Mouse (Mus musculus): ENCODE measurements at regions not wholly inside any gene's neighbourhood (a gene's known extent, or its start where the extent isn't known, plus 50 kb on each side); places are given as distances from the start of the nearest gene placed in this dataset.

DNA sequence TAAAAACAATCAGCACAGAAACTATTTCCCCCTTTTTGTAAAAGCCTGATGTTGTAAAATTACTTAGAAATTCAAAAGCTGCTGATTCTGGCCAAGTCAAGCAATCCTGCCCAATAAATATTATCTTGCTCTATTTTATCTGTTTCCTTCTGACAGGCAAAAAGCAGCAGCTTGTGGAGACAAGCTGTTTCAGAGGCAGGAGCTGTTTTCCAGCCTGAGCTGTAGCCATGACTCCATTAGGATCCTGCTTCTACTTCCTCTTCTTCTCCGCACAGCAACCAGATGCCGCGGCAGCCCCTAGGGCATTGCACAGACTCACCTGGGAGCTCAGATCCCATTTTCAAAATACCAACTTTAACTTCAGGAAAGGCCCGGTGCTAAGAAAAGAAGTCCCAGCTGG lies 774.8 kb downstream of the Ryr2 start:
- Histone ChIP-seq H3K9ac (ENCODE audit: low read depth, low read length) (no peak overlapping the region), H3K79me2 (replicated peaks; ENCODE audit: control insufficient read depth, insufficient read depth, low read length) (no peaks in the 10 kb centered on the region), H3K4me3 (no peak overlapping the region), H3K27ac (no peak overlapping the region), H3K36me3 (ENCODE audit: control insufficient read depth, insufficient read depth, low read length) (no peaks in the 10 kb centered on the region), H3K4me1 (ENCODE audit: control insufficient read depth, insufficient read depth, low read length) (no peaks in the 10 kb centered on the region; the same call in 1 of the 2 replicates), H3K27me3 (ENCODE audit: control insufficient read depth, insufficient read depth, low read length) (no peaks in the 10 kb centered on the region)
- intact Hi-C loops (cut with DNase I): no loop called here
- 46% methylated on average over 4 of the region's 4 CpGs for WGBS
- DNase-seq: peak in 1 of 2 experiments; percentile 5
- TF ChIP-seq CTCF (IDR thresholded peaks at IDR 0.05) (no peak), EP300 (IDR thresholded peaks at IDR 0.05; ENCODE audit: insufficient read depth, low read depth, low read length) (no peak)

DNA sequence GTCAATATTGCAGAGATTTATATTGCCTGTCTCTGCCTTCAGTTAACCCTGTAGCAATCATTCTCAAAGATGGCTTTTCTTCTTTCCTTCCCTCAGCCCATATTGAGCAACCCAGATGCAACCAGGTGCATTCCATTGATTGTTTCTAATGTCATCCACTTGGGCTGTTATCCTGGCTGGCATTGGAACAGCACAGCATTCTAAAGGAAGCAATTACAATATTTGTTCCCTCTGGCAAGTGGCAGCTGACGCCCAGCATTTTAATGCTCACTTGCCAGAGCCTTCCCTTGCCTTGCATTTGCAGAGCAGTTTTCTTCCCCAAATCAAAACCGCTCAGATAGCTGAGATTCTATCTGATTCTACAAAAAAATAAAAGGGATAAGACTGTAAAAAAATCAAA lies 798.0 kb downstream of the Ryr2 start:
- intact Hi-C loops (cut with DNase I): no loop called here
- Histone ChIP-seq H3K4me3 (no peak overlapping the region), H3K9ac (ENCODE audit: low read depth, low read length) (no peak overlapping the region), H3K27me3 (ENCODE audit: control insufficient read depth, insufficient read depth, low read length) (no peaks in the 10 kb centered on the region), H3K4me1 (ENCODE audit: control insufficient read depth, insufficient read depth, low read length) (no peaks in the 10 kb centered on the region), H3K36me3 (ENCODE audit: control insufficient read depth, insufficient read depth, low read length) (no peaks in the 10 kb centered on the region), H3K27ac (no peak overlapping the region), H3K79me2 (replicated peaks; ENCODE audit: control insufficient read depth, insufficient read depth, low read length) (no peaks in the 10 kb centered on the region)
- WGBS: 76% methylated on average over 2 of the region's 2 CpGs
- TF ChIP-seq EP300 (IDR thresholded peaks at IDR 0.05; ENCODE audit: insufficient read depth, low read depth, low read length) (no peak), POLR2A (IDR thresholded peaks at IDR 0.05; ENCODE audit: insufficient read depth, low read depth, low read length) (no peak), CTCF (IDR thresholded peaks at IDR 0.05) (no peak)
- no peak for DNase-seq

DNA sequence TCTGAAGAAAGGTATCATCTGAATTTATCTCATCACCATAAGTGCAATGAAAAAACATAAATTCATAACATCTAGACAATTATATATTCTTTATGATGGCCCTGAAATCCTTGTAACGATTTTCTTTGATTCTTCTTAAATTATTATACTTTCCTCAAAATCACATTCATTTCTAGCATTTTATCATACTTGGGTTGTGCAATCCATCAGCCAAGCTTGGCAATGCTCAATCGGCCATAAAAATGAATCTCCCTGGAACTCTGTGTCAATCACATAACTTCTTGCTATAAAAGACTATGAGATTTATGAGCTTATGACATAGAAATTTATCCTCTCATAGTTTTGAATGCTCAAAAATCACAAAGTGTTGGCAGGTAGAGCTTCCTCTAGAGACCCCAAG lies 811.3 kb downstream of the Ryr2 start:
- 77% methylated on average over 2 of the region's 2 CpGs for WGBS
- DNase-seq: no peak
- H3K27me3 ChIP-seq (ENCODE audit: control insufficient read depth, insufficient read depth, low read length): no peaks in the 10 kb centered on the region
- H3K4me3 ChIP-seq: no peak overlapping the region
- intact Hi-C loops (cut with DNase I): no loop called here
- no peak for TF ChIP-seq POLR2A (IDR thresholded peaks at IDR 0.05; ENCODE audit: insufficient read depth, low read depth, low read length)
- no peak for TF ChIP-seq CTCF (IDR thresholded peaks at IDR 0.05)
- no peak for TF ChIP-seq EP300 (IDR thresholded peaks at IDR 0.05; ENCODE audit: insufficient read depth, low read depth, low read length)
- H3K4me1 ChIP-seq (ENCODE audit: control insufficient read depth, insufficient read depth, low read length): no peaks in the 10 kb centered on the region
- H3K27ac ChIP-seq: no peak overlapping the region
- H3K9ac ChIP-seq (ENCODE audit: low read depth, low read length): no peak overlapping the region
- no peaks in the 10 kb centered on the region for H3K36me3 ChIP-seq (ENCODE audit: control insufficient read depth, insufficient read depth, low read length)
- H3K79me2 ChIP-seq (replicated peaks; ENCODE audit: control insufficient read depth, insufficient read depth, low read length): no peaks in the 10 kb centered on the region

DNA sequence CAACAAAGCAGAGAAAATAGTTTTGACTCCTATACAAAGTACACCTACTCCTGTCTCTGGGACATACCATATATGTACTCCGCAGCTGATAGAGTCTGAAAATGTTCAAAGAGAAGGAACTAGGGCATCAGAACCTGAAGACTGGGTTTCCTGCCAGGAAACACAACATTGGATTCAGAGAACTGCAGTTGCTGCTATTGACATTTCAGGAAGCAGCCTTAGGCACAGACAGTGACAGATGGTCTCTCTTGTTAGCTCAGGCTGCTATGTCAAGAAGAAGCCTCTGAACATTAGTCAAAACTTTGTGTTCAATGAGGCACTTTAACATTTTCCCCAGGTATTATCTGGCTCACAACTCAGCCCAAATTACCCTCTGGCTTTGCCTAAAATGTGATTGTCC lies 812.1 kb downstream of the Ryr2 start:
- 48% methylated on average over 1 of the region's 1 CpGs for WGBS
- H3K27me3 ChIP-seq (ENCODE audit: control insufficient read depth, insufficient read depth, low read length): no peaks in the 10 kb centered on the region
- H3K9ac ChIP-seq (ENCODE audit: low read depth, low read length): no peak overlapping the region
- no peak for TF ChIP-seq CTCF (IDR thresholded peaks at IDR 0.05)
- TF ChIP-seq EP300 (IDR thresholded peaks at IDR 0.05; ENCODE audit: insufficient read depth, low read depth, low read length): no peak
- no peak for TF ChIP-seq POLR2A (IDR thresholded peaks at IDR 0.05; ENCODE audit: insufficient read depth, low read depth, low read length)
- H3K27ac ChIP-seq: no peak overlapping the region
- H3K4me3 ChIP-seq: no peak overlapping the region
- no peaks in the 10 kb centered on the region for H3K36me3 ChIP-seq (ENCODE audit: control insufficient read depth, insufficient read depth, low read length)
- H3K79me2 ChIP-seq (replicated peaks; ENCODE audit: control insufficient read depth, insufficient read depth, low read length): no peaks in the 10 kb centered on the region
- no peak for DNase-seq
- intact Hi-C loops (cut with DNase I): no loop called here
- no peaks in the 10 kb centered on the region for H3K4me1 ChIP-seq (ENCODE audit: control insufficient read depth, insufficient read depth, low read length)

DNA sequence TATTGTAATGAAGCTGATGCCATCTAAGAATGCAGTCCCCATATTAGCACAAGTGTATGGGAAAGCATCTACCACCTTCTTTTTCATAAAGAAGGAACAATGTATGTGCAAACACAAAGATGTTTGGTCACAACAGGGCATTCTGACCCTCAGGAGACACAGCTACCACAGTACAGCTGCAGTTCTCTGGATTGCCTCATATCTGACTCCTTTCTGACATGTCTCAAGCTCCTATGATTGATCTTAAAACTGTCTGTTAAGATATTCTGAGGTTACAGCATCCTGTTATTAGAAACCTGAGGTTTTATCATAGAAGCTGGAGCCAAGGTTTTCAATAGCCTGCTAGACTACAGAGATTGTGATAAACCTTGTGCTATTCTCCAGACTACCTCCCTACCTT lies 813.0 kb downstream of the Ryr2 start:
- H3K27ac ChIP-seq: no peak overlapping the region
- intact Hi-C loops (cut with DNase I): no loop called here

DNA sequence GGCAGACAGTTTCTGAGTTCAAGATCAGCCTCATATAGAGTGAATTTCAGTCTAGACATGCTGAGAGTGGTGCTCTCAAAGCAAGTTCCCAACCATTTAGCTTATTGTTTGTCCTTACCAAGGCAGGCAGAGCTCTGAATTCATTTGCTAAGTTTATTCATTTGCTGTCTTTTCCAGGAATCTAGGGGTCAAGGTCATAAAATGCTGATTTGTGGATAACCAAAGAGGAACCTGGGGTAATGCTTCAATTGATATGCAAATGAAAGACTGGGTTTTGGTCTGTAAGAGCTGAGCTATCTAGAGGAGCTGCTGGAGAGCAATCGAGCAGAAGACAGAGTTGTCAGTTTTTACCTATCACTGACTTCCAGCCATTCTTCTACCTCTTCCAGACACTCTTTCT lies 832.8 kb downstream of the Ryr2 start:
- DNase-seq: no peak
- Histone ChIP-seq H3K36me3 (ENCODE audit: control insufficient read depth, insufficient read depth, low read length) (no peaks in the 10 kb centered on the region), H3K27me3 (ENCODE audit: control insufficient read depth, insufficient read depth, low read length) (no peaks in the 10 kb centered on the region), H3K79me2 (replicated peaks; ENCODE audit: control insufficient read depth, insufficient read depth, low read length) (no peaks in the 10 kb centered on the region), H3K9ac (ENCODE audit: low read depth, low read length) (no peak overlapping the region), H3K4me1 (ENCODE audit: control insufficient read depth, insufficient read depth, low read length) (0 out of 2 replicates have a peak, but pooled peaks cover under 1% of the 10 kb centered on the region), H3K27ac (no peak overlapping the region), H3K4me3 (no peak overlapping the region)
- intact Hi-C loops (cut with DNase I): no loop called here
- TF ChIP-seq POLR2A (IDR thresholded peaks at IDR 0.05; ENCODE audit: insufficient read depth, low read depth, low read length): no peak
- no peak for TF ChIP-seq CTCF (IDR thresholded peaks at IDR 0.05)
- 55% methylated on average over 1 of the region's 1 CpGs for WGBS

More for the DNA sequence above, 813.0 kb downstream of the Ryr2 start:
- no peak for DNase-seq
- no peaks in the 10 kb centered on the region for H3K4me1 ChIP-seq (ENCODE audit: control insufficient read depth, insufficient read depth, low read length)
- TF ChIP-seq POLR2A (IDR thresholded peaks at IDR 0.05; ENCODE audit: insufficient read depth, low read depth, low read length) (no peak), CTCF (IDR thresholded peaks at IDR 0.05) (no peak), EP300 (IDR thresholded peaks at IDR 0.05; ENCODE audit: insufficient read depth, low read depth, low read length) (no peak)
- H3K4me3 ChIP-seq: no peak overlapping the region
- no peaks in the 10 kb centered on the region for H3K79me2 ChIP-seq (replicated peaks; ENCODE audit: control insufficient read depth, insufficient read depth, low read length)
- H3K36me3 ChIP-seq (ENCODE audit: control insufficient read depth, insufficient read depth, low read length): no peaks in the 10 kb centered on the region
- no peak overlapping the region for H3K9ac ChIP-seq (ENCODE audit: low read depth, low read length)
- H3K27me3 ChIP-seq (ENCODE audit: control insufficient read depth, insufficient read depth, low read length): no peaks in the 10 kb centered on the region
